Mouse (Mus musculus) heart, postnatal 14 days (tissue): ENCODE measurements around the gene Dll1. TPM values are rescaled to one million over a fixed set of nuclear protein-coding genes. Genes with fewer than 3 reads are reported as not detected.

Experiments used
- DNase-seq, 2 experiments: peaks; one replicate each; pipeline ENCODE4 v3.0.0; 2021 to 2022
- intact Hi-C: fragments of 180-260 bp; cut with DNase I; formaldehyde crosslinking; loops from one replicate; pipeline ENCODE4 v1.15.1; 2025
- total RNA-seq, 2 experiments: library from RNA; stranded (reverse); gene quantifications; 2 replicates each; pipeline ENCODE4 v1.2.3; 2021

Dll1 gene
- total RNA-seq, 2 experiments from 2014 or later, result 7.9 to 9.0 TPM

DNA sequence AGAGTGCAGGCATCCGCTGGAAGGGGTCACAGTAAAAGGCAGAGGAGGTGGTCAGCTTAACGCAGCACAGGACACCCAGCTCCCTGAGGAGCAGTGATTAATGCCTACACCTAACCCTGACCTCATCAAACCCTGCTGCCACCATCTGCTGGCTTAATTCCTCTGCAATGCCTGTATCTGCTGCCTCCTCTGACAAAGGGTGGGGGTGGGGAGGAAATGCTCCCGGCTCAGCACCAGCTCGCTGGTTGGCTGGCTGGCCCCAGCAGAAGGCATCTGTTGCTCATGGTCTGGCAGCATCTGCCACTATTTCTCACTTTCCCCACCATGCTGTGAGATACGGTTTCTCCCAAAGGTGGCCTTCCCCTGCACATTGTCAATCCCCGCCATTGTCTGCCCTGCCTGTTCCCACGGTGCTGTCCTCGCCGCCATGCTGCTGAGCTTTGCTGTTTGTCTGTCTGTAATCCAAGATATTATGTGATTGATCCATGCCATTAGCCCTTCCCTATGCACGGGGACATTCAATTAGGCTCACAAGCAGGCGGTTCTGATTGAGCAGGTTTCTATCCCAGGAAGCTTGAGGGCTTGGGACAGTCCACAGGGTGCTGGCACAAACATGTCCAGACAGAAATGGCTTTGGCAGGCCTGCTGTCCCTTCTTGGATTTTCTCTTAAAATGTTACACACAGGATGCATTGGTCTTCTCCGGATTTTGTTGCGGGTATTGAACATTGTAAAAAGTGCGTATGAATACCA lies 33.4 kb downstream of the Dll1 start:
- intact Hi-C loops, result no loop called here

GRCm38 (mm10) chr17:15337906-15338305 lies 38.8 kb downstream of the Dll1 start:
- DNase-seq, result no peak
- intact Hi-C loops, result no loop called here

More for the DNA sequence above, 33.4 kb downstream of the Dll1 start:
- DNase-seq, result no peak

DNA sequence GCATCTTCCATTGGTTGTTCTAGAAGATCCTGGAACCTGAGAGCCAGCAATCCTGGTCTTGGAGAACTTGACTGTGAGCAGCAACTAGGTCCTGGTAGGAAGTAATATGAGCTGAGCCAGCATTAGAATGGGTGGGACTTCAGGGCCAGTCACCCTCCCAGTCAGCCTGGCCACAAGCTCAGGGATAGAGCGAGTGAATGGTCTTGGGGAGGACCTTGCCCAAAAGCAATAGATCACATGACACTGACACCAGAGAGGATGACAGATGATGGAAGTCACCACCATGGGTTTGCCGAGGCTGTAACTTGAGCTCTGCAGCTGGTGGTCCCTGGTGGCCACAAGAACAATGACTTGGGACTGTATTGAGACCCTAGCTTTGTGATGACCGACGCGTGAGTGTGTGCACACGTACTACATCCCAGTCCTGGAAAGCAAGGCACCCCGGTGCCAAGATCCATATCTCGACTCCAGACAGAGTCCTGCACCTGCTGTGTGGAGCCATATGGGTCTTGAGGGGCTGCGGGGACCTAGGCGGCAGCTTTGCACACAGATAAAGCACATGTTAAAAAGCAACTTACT lies 46.8 kb downstream of the Dll1 start:
- intact Hi-C loops, result no loop called here
- no peak for DNase-seq

DNA sequence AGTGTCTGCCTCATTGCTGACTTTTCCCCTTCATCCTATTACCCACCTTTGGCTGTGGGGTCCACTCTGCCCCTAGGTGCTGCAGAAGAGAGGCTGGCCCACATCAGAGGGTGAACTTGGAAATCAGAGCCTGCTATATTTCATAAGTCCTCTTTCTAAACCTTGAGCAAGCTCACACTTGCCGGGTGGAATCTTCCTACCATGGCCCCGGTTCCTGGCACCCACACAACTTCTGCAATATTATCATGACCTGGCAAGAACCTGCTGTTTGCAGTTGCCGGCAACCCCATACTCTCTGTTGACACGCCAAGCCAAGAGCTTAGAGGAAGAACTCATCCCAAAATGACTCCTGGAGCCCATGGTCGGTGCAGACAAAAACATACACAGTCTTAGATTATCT lies 49.6 kb downstream of the Dll1 start:
- DNase-seq, result peak; percentile 8 to 23
- intact Hi-C loops, result no loop called here

- intact Hi-C loops, result no loop called here
- DNase-seq, result no peak
Measured at GRCm38 (mm10) chr17:15325976-15326842, 50.5 kb downstream of the Dll1 start.

GRCm38 (mm10) chr17:15323191-15323834 lies 53.4 kb downstream of the Dll1 start:
- DNase-seq, result peak in 1 of 2 experiments; percentile 5
- intact Hi-C loops, result no loop called here

Other genes with a start within 250 kb of the Dll1 start
- gene Fam120b, start 19.3 kb upstream of the Dll1 start, total RNA-seq, result 10 to 100 TPM; 10.9 to 11.2 TPM
- 100 to 1,000 TPM; 120 to 125 TPM for gene Psmb1, start 122.9 kb upstream of the Dll1 start, total RNA-seq
- gene Tbp, start 123.0 kb upstream of the Dll1 start, total RNA-seq, result 10 to 100 TPM; 12.3 to 14.5 TPM
- gene Pdcd2, start 150.4 kb upstream of the Dll1 start, total RNA-seq, result 10 to 100 TPM; 12.1 to 14.6 TPM
- gene Prdm9, start 187.5 kb upstream of the Dll1 start, total RNA-seq, result 1 to 10 TPM; 2.8 to 3.0 TPM